Mouse (Mus musculus): ENCODE results near the gene Syt11. TPM values are rescaled to one million over a fixed set of nuclear protein-coding genes. Genes with fewer than 3 reads are reported as not detected.
A peak's percentile ranks its signal among the peaks of the same experiment; 100 is the strongest.
"Not testable (repeated sequence)": the region's sequence is repeated elsewhere in the genome, so short reads cannot be mapped to it uniquely, and the experiment has no call there.

The Syt11 gene
- polyA plus RNA-seq, 1 experiment from 2014 or later, result 6.3 TPM

DNA sequence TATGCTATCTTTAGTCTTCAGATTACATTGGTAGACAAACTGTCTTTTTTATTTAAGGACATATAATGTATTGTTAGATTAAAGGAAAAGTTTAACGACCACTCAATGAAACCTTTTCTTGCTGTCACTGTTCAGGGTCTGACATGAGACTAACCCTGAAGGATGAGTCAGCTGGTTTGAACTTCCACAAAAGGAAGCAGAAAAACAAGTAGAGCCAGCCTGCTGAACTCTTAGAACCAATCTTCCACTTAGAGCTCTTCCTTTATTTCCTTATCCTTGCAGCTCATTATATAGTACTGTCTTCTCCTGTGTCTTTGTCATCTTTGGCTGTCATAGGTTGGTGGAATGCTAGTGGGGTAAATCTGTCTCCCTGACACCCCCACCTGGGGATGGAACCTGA lies 57.1 kb downstream of the Syt11 start:
- H3K9ac ChIP-seq, result 0 out of 2 replicates have a peak overlapping the region, but pooled peaks have one; percentile 15
- H3K4me3 ChIP-seq (ENCODE audit: low read depth, low read length), result peak overlapping the region; percentile 62
- no peaks in the 10 kb centered on the region for H3K9me3 ChIP-seq (ENCODE audit: low read depth, low read length)
- 15% methylated on average over 1 of the region's 1 CpGs for whole genome bisulfite sequencing
- H3K36me3 ChIP-seq (ENCODE audit: insufficient read depth), result peaks cover 45% of the 10 kb centered on the region
- no peak for TF ChIP-seq CTCF (IDR thresholded peaks at IDR 0.05; ENCODE audit: low read depth)
- H3K27ac ChIP-seq (ENCODE audit: low read depth), result no peak overlapping the region
- H3K4me2 ChIP-seq, result peak overlapping the region; percentile 90
- H3K27me3 ChIP-seq (ENCODE audit: insufficient read depth, low read length), result no peaks in the 10 kb centered on the region
- peak; percentile 26 for DNase-seq
- peaks cover 2% of the 10 kb centered on the region; the same call in 1 of the 2 replicates for H3K4me1 ChIP-seq (ENCODE audit: insufficient read depth)
- ATAC-seq (ENCODE audit: insufficient read depth), result no peak

- H3K4me3 ChIP-seq (ENCODE audit: low read depth, low read length), result peak overlapping the region; percentile 62
- peak overlapping the region; percentile 90 for H3K4me2 ChIP-seq
- 2% methylated on average over 9 of the region's 9 CpGs for WGBS
- ATAC-seq (ENCODE audit: insufficient read depth) (peak; percentile 76), DNase-seq (peak; percentile 55)
- H3K27me3 ChIP-seq (ENCODE audit: insufficient read depth, low read length), result no peaks in the 10 kb centered on the region
- TF ChIP-seq CTCF (IDR thresholded peaks at IDR 0.05; ENCODE audit: low read depth), result no peak
- H3K4me1 ChIP-seq (ENCODE audit: insufficient read depth), result peaks cover 2% of the 10 kb centered on the region; the same call in 1 of the 2 replicates
- no peaks in the 10 kb centered on the region for H3K9me3 ChIP-seq (ENCODE audit: low read depth, low read length)
- peaks cover 50% of the 10 kb centered on the region for H3K36me3 ChIP-seq (ENCODE audit: insufficient read depth)
- peak overlapping the region; percentile 80 for H3K27ac ChIP-seq (ENCODE audit: low read depth)
- H3K9ac ChIP-seq, result peak overlapping the region; percentile 62
Observed at GRCm38 (mm10) chr3:88717198-88717798, 57.7 kb downstream of the Syt11 start.

GRCm38 (mm10) chr3:88716399-88717197 lies 58.4 kb downstream of the Syt11 start, which contains the start of gene Rit1:
Rit1 (plus strand) TSS chr3:88716838.
- peak within 1 kb of the TSS; percentile 80 for H3K27ac ChIP-seq (ENCODE audit: low read depth)

DNA sequence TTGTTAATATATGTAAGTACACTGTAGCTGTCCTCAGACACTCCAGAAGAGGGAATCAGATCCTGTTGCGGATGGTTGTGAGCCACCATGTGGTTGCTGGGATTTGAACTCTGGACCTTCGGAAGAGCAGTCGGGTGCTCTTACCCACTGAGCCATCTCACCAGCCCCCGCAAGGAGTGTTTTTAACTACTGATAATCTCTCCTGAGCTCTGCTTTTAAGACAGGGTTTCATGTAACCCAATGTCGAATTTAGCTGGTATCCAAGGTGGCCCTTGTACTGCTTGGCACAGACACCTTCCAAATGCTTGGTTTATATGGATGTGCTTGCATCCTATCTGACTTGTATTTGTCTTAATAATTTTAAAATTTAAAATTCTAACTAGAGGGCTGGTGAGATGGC lies 59.2 kb downstream of the Syt11 start:
- not testable (repeated sequence) for H3K27me3 ChIP-seq (ENCODE audit: insufficient read depth, low read length)
- 89% methylated on average over 5 of the region's 5 CpGs for WGBS

More at GRCm38 (mm10) chr3:88716399-88717197, 58.4 kb downstream of the Syt11 start, which contains the start of gene Rit1:
- TF ChIP-seq CTCF (IDR thresholded peaks at IDR 0.05; ENCODE audit: low read depth), result no peak
- WGBS, result 1% methylated on average over 27 of the region's 27 CpGs
- Histone ChIP-seq H3K4me1 (ENCODE audit: insufficient read depth) (peaks cover 2% of the 10 kb centered on the region; the same call in 1 of the 2 replicates), H3K4me2 (peak within 1 kb of the TSS; percentile 90), H3K9ac (peak within 1 kb of the TSS; percentile 62), H3K27me3 (ENCODE audit: insufficient read depth, low read length) (no peaks in the 10 kb centered on the region), H3K36me3 (ENCODE audit: insufficient read depth) (peaks cover 57% of the 10 kb centered on the region), H3K9me3 (ENCODE audit: low read depth, low read length) (no peaks in the 10 kb centered on the region), H3K4me3 (ENCODE audit: low read depth, low read length) (peak within 1 kb of the TSS; percentile 62)
- DNase-seq, result peak; percentile 95
- peak; percentile 95 for ATAC-seq (ENCODE audit: insufficient read depth)

GRCm38 (mm10) chr3:88714725-88715124 lies 60.2 kb downstream of the Syt11 start:
- ATAC-seq (ENCODE audit: insufficient read depth) (no peak), DNase-seq (no peak)
- no peaks in the 10 kb centered on the region for H3K9me3 ChIP-seq (ENCODE audit: low read depth, low read length)
- H3K4me3 ChIP-seq (ENCODE audit: low read depth, low read length), result no peak overlapping the region
- H3K9ac ChIP-seq, result no peak overlapping the region
- H3K36me3 ChIP-seq (ENCODE audit: insufficient read depth), result peaks cover 60% of the 10 kb centered on the region
- no peak overlapping the region for H3K4me2 ChIP-seq
- peaks cover 2% of the 10 kb centered on the region; the same call in 1 of the 2 replicates for H3K4me1 ChIP-seq (ENCODE audit: insufficient read depth)
- TF ChIP-seq CTCF (IDR thresholded peaks at IDR 0.05; ENCODE audit: low read depth), result no peak
- H3K27ac ChIP-seq (ENCODE audit: low read depth), result no peak overlapping the region
- WGBS, result 57% methylated on average over 2 of the region's 2 CpGs
- H3K27me3 ChIP-seq (ENCODE audit: insufficient read depth, low read length), result no peaks in the 10 kb centered on the region

More for the DNA sequence above, 59.2 kb downstream of the Syt11 start:
- H3K4me1 ChIP-seq (ENCODE audit: insufficient read depth); H3K4me3 ChIP-seq (ENCODE audit: low read depth, low read length); DNase-seq; H3K9me3 ChIP-seq (ENCODE audit: low read depth, low read length); H3K9ac ChIP-seq; H3K4me2 ChIP-seq; ATAC-seq (ENCODE audit: insufficient read depth); H3K27ac ChIP-seq (ENCODE audit: low read depth): not testable (repeated sequence)
- peaks cover 60% of the 10 kb centered on the region for H3K36me3 ChIP-seq (ENCODE audit: insufficient read depth)

DNA sequence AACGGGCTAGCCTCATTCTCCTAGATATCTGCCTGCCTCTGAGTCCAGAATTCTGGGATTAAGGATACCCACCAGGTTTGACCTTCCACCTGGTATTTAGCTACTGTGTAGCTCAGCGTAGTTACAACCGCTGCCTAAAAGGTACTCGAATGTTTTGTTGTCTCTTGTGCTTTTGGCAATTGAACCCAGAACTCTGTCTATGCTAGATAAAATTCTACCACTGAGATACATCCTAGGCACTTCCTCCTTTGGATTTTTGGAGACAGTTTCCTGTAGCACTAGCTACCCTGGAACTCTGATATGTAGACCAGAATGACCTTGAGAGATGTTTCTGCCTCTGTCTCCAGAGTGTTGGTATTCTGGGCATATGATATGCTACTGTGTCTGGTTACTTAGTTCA lies 61.3 kb downstream of the Syt11 start:
- DNase-seq (no peak), ATAC-seq (ENCODE audit: insufficient read depth) (no peak)
- H3K27ac ChIP-seq (ENCODE audit: low read depth), result no peak overlapping the region
- H3K9me3 ChIP-seq (ENCODE audit: low read depth, low read length), result no peaks in the 10 kb centered on the region
- H3K4me1 ChIP-seq (ENCODE audit: insufficient read depth), result no peaks in the 10 kb centered on the region
- TF ChIP-seq CTCF (IDR thresholded peaks at IDR 0.05; ENCODE audit: low read depth), result no peak
- no peak overlapping the region for H3K4me2 ChIP-seq
- H3K27me3 ChIP-seq (ENCODE audit: insufficient read depth, low read length), result no peaks in the 10 kb centered on the region
- H3K9ac ChIP-seq, result no peak overlapping the region
- WGBS, result 92% methylated on average over 4 of the region's 4 CpGs
- no peak overlapping the region for H3K4me3 ChIP-seq (ENCODE audit: low read depth, low read length)
- peaks cover 60% of the 10 kb centered on the region for H3K36me3 ChIP-seq (ENCODE audit: insufficient read depth)

- Histone ChIP-seq H3K36me3 (ENCODE audit: insufficient read depth) (peaks cover 94% of the 10 kb centered on the region), H3K9ac (no peak overlapping the region), H3K27me3 (ENCODE audit: insufficient read depth, low read length) (no peaks in the 10 kb centered on the region), H3K4me1 (ENCODE audit: insufficient read depth) (no peaks in the 10 kb centered on the region), H3K27ac (ENCODE audit: low read depth) (no peak overlapping the region), H3K4me2 (no peak overlapping the region), H3K4me3 (ENCODE audit: low read depth, low read length) (no peak overlapping the region), H3K9me3 (ENCODE audit: low read depth, low read length) (no peaks in the 10 kb centered on the region)
- DNase-seq (no peak), ATAC-seq (ENCODE audit: insufficient read depth) (no peak)
- 49% methylated on average over 3 of the region's 3 CpGs for WGBS
- TF ChIP-seq CTCF (IDR thresholded peaks at IDR 0.05; ENCODE audit: low read depth), result no peak
Observed at GRCm38 (mm10) chr3:88701222-88701621, 73.7 kb downstream of the Syt11 start.
